Mouse (Mus musculus): Measurements from ENCODE around the gene Cadps. TPM values are rescaled to one million over a fixed set of nuclear protein-coding genes. Genes with fewer than 3 reads are reported as not detected.

The Cadps gene
- polyA plus RNA-seq, 1 experiment from 2014 or later: 15.1 TPM

DNA sequence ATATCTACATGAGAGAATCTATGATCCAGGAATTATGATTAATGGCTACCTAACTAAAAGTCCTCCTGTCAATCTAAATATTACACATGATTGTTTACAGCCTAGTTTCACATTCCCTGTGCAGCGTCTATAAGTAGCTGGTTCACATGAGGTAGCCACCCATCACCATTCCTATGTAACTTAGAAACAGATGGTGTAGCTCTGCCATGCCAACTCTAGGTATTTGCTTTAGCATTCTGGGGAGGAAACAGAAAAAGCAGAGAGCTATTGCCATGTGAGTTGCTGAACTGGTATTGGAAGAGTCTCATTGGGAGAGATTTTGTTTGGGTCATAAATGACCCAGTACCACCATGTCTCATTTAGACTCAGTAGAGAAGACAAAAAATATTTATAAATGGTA lies 4.4 kb downstream of the Cadps start:
- Histone ChIP-seq H3K9ac (no peak overlapping the region), H3K4me1 (peaks cover 8% of the 10 kb centered on the region), H3K9me3 (no peaks in the 10 kb centered on the region), H3K36me3 (replicated peaks) (no peaks in the 10 kb centered on the region), H3K4me2 (no peak overlapping the region), H3K27ac (no peak overlapping the region), H3K4me3 (replicated peaks) (no peak overlapping the region), H3K27me3 (no peaks in the 10 kb centered on the region)
- ATAC-seq (ENCODE audit: low FRiP score): no peak
- 90% methylated on average over 1 of the region's 1 CpGs for WGBS

DNA sequence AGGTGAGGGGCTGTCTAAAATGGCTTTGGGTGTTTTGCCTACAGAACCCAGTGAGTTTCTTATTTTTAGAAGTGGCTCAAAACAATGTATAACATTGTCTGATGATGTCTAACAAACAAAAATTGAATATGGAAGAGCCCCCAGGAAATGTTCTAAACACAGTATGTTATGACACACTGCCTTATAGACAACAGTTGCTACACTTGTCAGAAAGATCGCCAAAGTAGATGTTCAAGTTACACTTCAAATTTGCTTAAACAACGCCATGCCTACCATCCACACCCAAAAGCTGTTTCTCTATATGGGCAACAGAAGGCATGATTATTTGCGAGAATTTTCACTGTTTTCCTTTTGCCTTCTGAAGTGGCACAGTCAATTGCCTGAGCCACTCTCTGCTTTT lies 10.8 kb downstream of the Cadps start:
- no peak for ATAC-seq (ENCODE audit: low FRiP score)
- no peaks in the 10 kb centered on the region for H3K36me3 ChIP-seq (replicated peaks)
- H3K27me3 ChIP-seq: no peaks in the 10 kb centered on the region
- H3K4me3 ChIP-seq (replicated peaks): no peak overlapping the region
- no peaks in the 10 kb centered on the region for H3K4me1 ChIP-seq
- no peaks in the 10 kb centered on the region for H3K9me3 ChIP-seq
- no peak overlapping the region for H3K9ac ChIP-seq
- no peak overlapping the region for H3K4me2 ChIP-seq
- no peak overlapping the region for H3K27ac ChIP-seq
- whole genome bisulfite sequencing: 87% methylated on average over 3 of the region's 3 CpGs

DNA sequence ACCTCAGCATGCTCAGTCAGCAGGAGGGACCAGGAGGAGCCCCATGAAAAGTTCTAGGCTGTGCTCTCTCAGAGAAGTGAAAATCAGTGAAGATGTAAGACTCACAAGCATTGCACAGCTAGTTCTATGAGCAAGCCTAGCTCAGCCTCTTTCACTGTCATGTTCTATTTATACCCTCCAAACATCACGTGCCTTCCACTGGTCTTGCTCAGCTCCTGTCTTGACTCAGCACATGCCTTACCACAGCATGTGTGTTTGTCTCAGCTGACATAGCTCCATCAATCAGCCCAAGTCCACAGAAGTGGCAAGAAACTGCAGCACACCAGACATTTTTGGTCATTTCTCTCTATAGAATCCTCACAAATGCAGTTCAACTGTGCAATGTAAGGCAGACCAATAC lies 19.9 kb downstream of the Cadps start:
- Histone ChIP-seq H3K4me2 (no peak overlapping the region), H3K4me3 (replicated peaks) (no peak overlapping the region), H3K27me3 (no peaks in the 10 kb centered on the region), H3K9me3 (no peaks in the 10 kb centered on the region), H3K27ac (no peak overlapping the region), H3K9ac (no peak overlapping the region), H3K36me3 (replicated peaks) (no peaks in the 10 kb centered on the region), H3K4me1 (no peaks in the 10 kb centered on the region)
- whole genome bisulfite sequencing: 87% methylated on average over 1 of the region's 1 CpGs
- ATAC-seq (ENCODE audit: low FRiP score): no peak

DNA sequence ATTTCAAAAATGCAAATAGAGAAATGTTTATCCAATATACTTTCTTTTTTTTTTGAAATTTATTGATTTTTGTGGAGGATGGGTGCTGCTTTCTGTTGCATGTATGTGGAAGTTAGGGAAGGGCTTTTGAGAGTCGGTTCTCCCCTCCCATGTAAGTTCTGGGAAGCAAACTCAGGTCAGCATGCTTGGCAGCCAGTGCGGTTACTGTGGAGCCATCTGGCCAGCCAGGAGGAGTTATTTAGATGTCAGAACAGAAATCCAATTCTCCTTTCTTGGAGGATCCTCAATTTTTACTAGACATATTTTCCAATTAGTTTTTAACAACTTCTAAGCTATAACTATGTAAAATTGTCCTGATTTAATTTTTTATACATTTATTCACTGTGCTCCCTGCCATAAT lies 21.8 kb downstream of the Cadps start:
- no peaks in the 10 kb centered on the region for H3K9me3 ChIP-seq
- no peaks in the 10 kb centered on the region for H3K27me3 ChIP-seq
- H3K4me1 ChIP-seq: no peaks in the 10 kb centered on the region
- no peaks in the 10 kb centered on the region for H3K36me3 ChIP-seq (replicated peaks)
- no peak overlapping the region for H3K9ac ChIP-seq
- no peak for ATAC-seq (ENCODE audit: low FRiP score)
- H3K4me3 ChIP-seq (replicated peaks): no peak overlapping the region
- H3K27ac ChIP-seq: no peak overlapping the region
- WGBS: 75% methylated on average over 2 of the region's 2 CpGs
- H3K4me2 ChIP-seq: no peak overlapping the region

DNA sequence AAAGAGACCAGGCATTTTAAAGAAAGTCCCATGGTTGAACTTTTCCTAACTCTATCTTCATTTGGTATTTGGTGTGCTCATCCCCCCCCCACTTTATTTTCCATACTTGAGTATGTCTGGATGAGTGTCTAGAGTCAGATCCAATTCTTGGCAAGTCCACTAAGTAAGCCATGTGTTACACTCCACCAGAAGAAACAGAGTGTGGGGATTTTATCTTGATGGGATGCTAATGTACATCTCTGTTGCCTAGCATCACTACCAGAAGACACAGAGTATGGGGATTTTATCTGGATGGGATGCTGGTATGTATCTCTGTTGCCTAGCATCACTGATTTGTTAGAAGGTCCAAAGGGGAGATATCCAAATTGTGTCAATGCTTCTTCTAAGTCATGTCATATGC lies 24.0 kb downstream of the Cadps start:
- Histone ChIP-seq H3K9ac (no peak overlapping the region), H3K4me3 (replicated peaks) (no peak overlapping the region), H3K4me2 (no peak overlapping the region), H3K4me1 (no peaks in the 10 kb centered on the region), H3K36me3 (replicated peaks) (no peaks in the 10 kb centered on the region), H3K27ac (no peak overlapping the region), H3K9me3 (no peaks in the 10 kb centered on the region), H3K27me3 (no peaks in the 10 kb centered on the region)
- no peak for ATAC-seq (ENCODE audit: low FRiP score)

DNA sequence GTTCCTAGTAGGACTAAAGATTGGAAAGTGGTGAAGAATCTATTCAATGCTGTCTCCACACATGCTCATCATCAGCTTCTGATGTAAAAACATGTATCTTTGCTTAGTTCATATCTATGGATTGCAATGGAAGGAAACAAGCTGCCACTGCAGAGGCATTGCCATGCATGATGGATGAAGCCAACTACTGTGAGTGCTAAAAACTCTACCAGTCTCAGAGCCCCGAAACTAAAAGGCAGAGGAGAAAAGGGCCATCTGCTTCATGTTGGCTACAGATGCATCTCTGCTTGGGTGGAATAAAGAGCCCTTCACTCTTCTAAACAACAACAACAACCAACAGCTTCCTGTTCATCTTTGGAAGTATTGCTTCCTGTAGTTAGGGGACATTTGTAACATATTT lies 38.6 kb downstream of the Cadps start:
- Histone ChIP-seq H3K27ac (no peak overlapping the region), H3K9me3 (no peaks in the 10 kb centered on the region), H3K27me3 (no peaks in the 10 kb centered on the region), H3K4me3 (replicated peaks) (no peak overlapping the region), H3K4me1 (no peaks in the 10 kb centered on the region), H3K9ac (no peak overlapping the region), H3K4me2 (no peak overlapping the region), H3K36me3 (replicated peaks) (no peaks in the 10 kb centered on the region)
- 84% methylated on average over 1 of the region's 1 CpGs for WGBS
- no peak for ATAC-seq (ENCODE audit: low FRiP score)

DNA sequence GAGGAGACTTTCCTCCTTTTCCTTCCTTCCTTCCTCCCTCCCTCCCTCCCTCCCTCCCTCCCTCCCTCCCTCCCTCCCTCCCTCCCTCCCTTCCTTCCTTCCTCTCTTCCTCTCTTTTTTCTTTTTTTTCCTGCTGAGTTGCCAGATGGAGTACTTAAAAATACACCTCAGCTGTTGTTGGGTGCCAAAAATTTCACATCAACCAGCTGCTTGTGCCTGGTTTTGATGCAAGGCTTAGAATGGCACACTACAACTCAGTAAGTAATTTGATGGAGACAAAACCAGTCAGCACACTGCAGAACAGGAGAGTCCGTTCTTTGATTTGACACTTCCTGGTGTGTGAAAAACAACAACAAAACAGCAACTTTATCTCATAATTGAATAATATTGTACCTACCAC lies 42.9 kb downstream of the Cadps start:
- ATAC-seq (ENCODE audit: low FRiP score): no peak
- H3K36me3 ChIP-seq (replicated peaks): no peaks in the 10 kb centered on the region
- WGBS: 88% methylated on average over 1 of the region's 1 CpGs

DNA sequence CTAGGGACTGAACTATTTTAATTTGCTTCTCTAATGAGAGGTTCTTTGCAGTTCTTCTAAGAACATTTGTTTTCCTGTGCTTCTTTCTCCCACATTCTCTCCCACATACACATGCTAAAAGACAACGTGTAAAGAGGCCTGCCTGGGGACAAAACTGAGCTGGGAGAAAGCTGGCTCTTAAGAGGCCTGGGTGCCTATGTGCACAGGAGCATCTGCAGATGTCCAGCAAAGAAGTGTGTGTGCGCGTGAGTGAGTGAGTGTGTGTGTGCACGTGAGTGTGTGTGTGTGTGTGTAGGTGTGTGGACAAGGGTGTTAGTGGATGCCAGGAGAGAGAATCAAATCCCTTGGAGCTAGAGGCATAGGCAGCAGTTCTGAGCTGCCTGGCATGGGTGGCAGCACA lies 44.9 kb downstream of the Cadps start:
- no peak for ATAC-seq (ENCODE audit: low FRiP score)
- H3K4me1 ChIP-seq: peaks cover 2% of the 10 kb centered on the region; the same call in 1 of the 2 replicates
- H3K9me3 ChIP-seq: no peaks in the 10 kb centered on the region
- H3K27me3 ChIP-seq: no peaks in the 10 kb centered on the region
- H3K4me3 ChIP-seq (replicated peaks): no peak overlapping the region
- WGBS: 79% methylated on average over 4 of the region's 4 CpGs
- no peak overlapping the region for H3K9ac ChIP-seq
- H3K27ac ChIP-seq: no peak overlapping the region
- no peaks in the 10 kb centered on the region for H3K36me3 ChIP-seq (replicated peaks)
- H3K4me2 ChIP-seq: no peak overlapping the region

More for the DNA sequence above, 42.9 kb downstream of the Cadps start:
- Histone ChIP-seq H3K9me3 (no peaks in the 10 kb centered on the region), H3K4me1 (peaks cover 2% of the 10 kb centered on the region; the same call in 1 of the 2 replicates), H3K9ac (no peak overlapping the region), H3K4me2 (no peak overlapping the region), H3K27ac (no peak overlapping the region), H3K4me3 (replicated peaks) (no peak overlapping the region), H3K27me3 (no peaks in the 10 kb centered on the region)

DNA sequence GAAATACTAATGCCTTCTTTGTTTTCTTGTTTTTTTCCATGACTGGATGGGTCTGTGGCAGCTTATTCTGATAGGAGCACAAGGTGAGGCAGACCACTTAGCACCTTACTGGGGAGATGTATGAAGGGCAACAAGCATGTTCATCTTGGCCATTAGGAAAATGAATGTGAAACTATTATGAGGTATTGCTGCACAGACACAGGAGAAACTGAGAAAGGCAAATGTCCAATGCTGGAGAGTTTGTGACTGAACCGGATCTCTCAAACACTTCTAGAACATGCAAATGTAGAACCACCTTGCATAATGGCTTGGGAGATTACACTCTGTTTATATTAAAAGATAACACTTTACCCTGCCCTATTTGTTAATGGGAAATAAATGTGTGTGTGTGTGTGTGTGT lies 54.0 kb downstream of the Cadps start:
- 0 out of 2 replicates have a peak, but pooled peaks cover under 1% of the 10 kb centered on the region for H3K9me3 ChIP-seq
- no peak overlapping the region for H3K4me2 ChIP-seq
- ATAC-seq (ENCODE audit: low FRiP score): no peak
- H3K36me3 ChIP-seq (replicated peaks): no peaks in the 10 kb centered on the region
- WGBS: 89% methylated on average over 1 of the region's 1 CpGs
- no peaks in the 10 kb centered on the region for H3K4me1 ChIP-seq
- H3K4me3 ChIP-seq (replicated peaks): no peak overlapping the region
- no peak overlapping the region for H3K9ac ChIP-seq
- no peak overlapping the region for H3K27ac ChIP-seq
- no peaks in the 10 kb centered on the region for H3K27me3 ChIP-seq

DNA sequence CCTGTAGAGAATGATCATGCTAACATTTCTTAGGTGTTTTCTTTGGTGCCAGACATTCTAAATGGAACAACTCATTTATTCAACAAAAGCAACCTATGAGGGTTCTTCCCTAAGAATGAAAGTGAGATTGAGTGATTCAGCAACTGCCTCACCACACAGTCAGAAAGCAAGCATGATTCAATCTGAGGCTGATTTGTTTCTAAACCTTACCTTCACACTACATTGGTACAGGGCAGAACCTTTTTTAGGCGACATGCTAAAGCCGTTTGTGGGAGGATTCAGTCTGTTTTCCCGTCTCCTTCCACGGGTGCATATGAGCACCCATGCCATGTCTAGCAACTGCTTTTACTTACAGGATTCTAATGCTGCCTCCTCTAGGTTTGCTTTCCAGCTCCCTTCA lies 69.6 kb downstream of the Cadps start:
- H3K4me3 ChIP-seq (replicated peaks): no peak overlapping the region
- no peaks in the 10 kb centered on the region for H3K27me3 ChIP-seq
- H3K4me2 ChIP-seq: no peak overlapping the region
- no peaks in the 10 kb centered on the region for H3K36me3 ChIP-seq (replicated peaks)
- H3K9ac ChIP-seq: no peak overlapping the region
- H3K9me3 ChIP-seq: no peaks in the 10 kb centered on the region
- WGBS: 95% methylated on average over 4 of the region's 4 CpGs
- H3K27ac ChIP-seq: no peak overlapping the region
- no peak for ATAC-seq (ENCODE audit: low FRiP score)
- no peaks in the 10 kb centered on the region for H3K4me1 ChIP-seq

DNA sequence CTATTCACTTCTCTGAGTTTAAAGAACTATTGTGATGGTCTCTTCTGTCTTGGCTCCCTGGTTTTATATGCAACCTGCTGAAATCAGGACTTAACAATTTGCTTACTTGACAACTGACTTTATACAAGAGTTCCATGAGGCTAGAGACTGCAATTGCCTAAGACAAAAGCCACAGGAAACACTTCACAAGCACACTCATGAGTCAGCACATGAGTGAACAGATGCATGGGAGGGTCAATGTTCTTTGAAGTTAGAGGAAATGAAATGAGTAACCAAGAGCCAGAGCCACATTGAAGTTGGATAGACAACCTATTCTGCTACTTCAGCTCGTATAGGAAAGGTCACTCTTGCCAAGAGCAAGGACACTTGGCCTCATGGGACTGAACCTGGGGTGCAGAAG lies 71.1 kb downstream of the Cadps start:
- H3K27me3 ChIP-seq: no peaks in the 10 kb centered on the region
- no peak overlapping the region for H3K4me2 ChIP-seq
- H3K4me3 ChIP-seq (replicated peaks): no peak overlapping the region
- H3K36me3 ChIP-seq (replicated peaks): no peaks in the 10 kb centered on the region
- H3K27ac ChIP-seq: no peak overlapping the region
- H3K9ac ChIP-seq: no peak overlapping the region
- no peak for ATAC-seq (ENCODE audit: low FRiP score)
- 68% methylated on average over 1 of the region's 1 CpGs for WGBS
- no peaks in the 10 kb centered on the region for H3K4me1 ChIP-seq
- no peaks in the 10 kb centered on the region for H3K9me3 ChIP-seq

DNA sequence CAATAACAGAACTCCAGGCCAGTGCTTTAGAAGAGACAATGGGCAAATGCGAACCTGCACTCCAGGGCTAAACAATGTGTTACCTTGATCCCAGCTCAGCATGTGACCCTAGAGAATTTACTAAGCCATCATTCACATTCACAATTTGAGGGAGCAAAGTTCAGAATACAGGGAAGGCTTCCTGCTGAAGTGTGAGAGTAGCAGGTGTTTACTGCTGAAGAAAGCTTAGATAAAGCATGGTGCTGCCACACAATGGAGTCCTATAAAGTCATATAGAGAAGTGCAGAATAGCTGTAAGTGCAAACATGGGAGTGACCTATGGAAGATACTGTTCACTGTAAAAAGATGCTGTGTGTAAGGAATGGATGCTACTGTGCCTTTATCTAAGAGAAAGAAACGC lies 91.9 kb downstream of the Cadps start:
- no peaks in the 10 kb centered on the region for H3K9me3 ChIP-seq
- no peaks in the 10 kb centered on the region for H3K4me1 ChIP-seq
- no peaks in the 10 kb centered on the region for H3K27me3 ChIP-seq
- H3K36me3 ChIP-seq (replicated peaks): no peaks in the 10 kb centered on the region
- H3K4me3 ChIP-seq (replicated peaks): no peak overlapping the region
- 74% methylated on average over 2 of the region's 2 CpGs for WGBS
- no peak overlapping the region for H3K9ac ChIP-seq
- H3K4me2 ChIP-seq: no peak overlapping the region
- no peak overlapping the region for H3K27ac ChIP-seq
- ATAC-seq (ENCODE audit: low FRiP score): no peak

DNA sequence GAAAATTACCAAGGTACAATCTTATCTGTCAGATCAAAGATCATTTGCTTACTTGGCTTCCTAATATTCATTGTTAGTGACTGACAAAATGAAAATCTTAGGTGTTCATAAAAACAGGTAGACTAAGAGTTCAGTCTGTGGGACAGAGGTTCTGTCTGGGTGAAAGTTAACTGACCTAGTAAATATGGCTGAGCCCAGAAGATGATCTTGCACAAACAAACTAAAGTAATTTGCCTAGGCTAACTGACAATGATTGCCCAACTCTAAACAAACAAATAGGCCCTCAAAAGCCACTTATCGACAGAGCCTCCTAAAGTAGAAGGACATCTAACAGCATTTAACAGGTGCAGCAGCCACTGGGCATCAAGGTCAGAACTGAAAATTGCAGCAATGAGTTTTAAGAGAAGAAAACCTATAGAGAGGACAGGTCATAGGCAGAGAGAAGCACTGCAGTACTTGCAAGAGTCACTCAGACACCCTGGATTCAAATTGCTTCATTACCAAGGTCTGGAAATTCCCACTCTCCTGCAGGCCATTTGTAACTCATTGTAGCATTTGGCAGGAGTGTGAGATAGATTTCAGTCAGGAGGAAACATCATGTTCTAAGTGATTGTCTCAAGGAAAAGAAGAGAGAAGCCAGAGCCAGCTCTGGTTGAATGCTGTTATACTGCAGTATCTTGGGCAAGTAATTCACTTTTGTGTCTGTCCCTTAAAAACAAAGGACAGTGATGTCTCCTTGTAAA lies 100.3 kb downstream of the Cadps start:
- Histone ChIP-seq H3K27me3 (no peaks in the 10 kb centered on the region), H3K4me2 (no peak overlapping the region), H3K9me3 (no peaks in the 10 kb centered on the region), H3K4me1 (no peaks in the 10 kb centered on the region), H3K36me3 (replicated peaks) (no peaks in the 10 kb centered on the region), H3K9ac (no peak overlapping the region), H3K4me3 (replicated peaks) (no peak overlapping the region), H3K27ac (no peak overlapping the region)
- ATAC-seq (ENCODE audit: low FRiP score): no peak
- 89% methylated on average over 1 of the region's 1 CpGs for WGBS

Data from forebrain, embryonic 12.5 days (tissue).